Mouse (Mus musculus): ENCODE measurements around the gene Tkt. TPM values are rescaled to one million over a fixed set of nuclear protein-coding genes. Genes with fewer than 3 reads are reported as not detected.
A peak's percentile ranks its signal among the peaks of the same experiment; 100 is the strongest.

The Tkt gene
- total RNA-seq, 2 experiments from 2014 or later, result 186 to 187 TPM

DNA sequence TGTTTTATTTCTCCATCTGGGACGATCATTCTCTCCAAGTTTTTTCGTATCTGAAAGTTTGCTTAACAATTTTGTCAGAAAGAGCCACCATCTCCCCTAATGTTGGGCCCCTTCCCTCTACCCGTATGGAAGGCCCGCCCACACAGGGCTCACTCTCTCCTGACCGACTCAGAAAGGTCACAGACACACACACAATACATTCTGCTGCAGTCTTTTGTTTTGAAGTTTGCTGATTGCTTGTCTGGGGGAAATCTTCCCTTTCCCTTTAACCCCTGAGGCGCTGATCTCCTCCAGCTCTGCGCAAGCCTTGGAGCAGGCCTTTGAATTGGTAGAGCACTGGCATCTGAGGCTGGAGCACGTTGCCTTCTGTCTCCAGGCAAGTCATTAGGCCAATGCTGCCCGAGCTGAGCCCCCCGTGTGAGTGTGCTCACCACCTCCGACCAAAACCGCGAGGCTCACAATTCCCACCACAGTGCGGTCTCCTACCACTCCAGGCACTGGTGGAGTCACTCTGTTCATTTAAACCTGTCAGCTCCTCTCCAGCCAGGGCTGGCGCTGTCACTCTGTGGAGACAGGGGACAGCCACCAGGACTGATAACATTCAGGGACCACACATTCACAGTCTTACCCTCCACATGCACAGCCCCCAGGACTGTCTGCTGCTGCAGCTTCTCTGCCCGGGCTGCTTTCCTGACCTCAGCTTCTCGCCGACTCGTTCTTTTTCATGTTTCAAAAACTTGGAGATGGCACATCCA is 36.5 kb downstream of the Tkt start:
- no peak for DNase-seq (ENCODE audit: low spot score in 2 of 2)

DNA sequence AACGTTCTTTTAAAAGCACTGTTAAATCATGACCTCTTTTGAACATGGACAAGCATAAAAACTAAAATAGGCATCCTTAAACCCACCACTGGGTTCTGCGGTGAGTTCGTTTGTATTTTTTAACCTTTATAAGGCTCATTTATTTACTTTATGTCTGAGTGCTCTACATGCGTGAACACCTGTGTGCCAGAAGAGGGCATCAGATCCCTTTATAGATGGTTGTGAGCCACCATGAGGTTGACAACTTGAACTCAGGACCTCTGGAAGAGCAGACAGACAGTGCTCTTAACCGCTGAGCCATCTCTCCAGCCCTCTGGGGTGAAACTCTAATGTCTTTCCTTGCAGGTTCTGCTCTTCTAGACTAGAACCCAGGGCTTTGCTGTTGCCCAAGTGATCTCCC is 37.2 kb downstream of the Tkt start:
- DNase-seq (ENCODE audit: low spot score in 2 of 2), result no peak

DNA sequence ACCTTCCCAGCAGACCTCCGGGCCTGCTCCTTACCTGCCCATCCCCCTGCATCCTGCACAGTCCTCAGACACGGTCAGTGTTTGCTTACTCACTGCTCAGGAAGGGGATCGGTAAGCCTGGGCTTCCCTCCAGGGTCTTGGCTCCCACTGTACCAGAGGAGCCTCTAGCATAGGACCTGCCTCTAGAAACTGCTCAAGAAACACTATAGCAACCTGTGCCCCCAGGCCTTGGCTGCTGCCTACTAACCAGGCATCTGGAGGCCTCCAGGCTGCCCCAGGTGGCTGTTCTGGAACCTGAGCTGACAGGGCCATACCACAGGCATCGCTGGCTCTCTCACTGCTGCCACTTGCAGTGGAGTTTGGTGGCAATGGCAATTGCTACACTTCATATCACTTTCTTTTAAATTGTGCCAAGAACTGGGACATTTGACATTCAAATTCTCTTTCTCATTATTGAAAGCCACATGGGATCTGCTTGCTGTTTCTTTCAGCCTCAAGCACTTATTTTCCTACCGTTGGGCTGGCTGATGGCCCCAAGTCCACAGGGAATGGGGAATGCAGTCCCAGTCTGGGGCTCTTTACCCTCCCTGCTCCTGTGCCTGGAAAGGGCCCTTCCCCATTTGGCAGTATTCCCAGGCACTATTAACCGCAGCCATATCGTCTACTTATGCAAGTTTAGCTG is 38.8 kb downstream of the Tkt start:
- no peak for DNase-seq (ENCODE audit: low spot score in 2 of 2)

DNA sequence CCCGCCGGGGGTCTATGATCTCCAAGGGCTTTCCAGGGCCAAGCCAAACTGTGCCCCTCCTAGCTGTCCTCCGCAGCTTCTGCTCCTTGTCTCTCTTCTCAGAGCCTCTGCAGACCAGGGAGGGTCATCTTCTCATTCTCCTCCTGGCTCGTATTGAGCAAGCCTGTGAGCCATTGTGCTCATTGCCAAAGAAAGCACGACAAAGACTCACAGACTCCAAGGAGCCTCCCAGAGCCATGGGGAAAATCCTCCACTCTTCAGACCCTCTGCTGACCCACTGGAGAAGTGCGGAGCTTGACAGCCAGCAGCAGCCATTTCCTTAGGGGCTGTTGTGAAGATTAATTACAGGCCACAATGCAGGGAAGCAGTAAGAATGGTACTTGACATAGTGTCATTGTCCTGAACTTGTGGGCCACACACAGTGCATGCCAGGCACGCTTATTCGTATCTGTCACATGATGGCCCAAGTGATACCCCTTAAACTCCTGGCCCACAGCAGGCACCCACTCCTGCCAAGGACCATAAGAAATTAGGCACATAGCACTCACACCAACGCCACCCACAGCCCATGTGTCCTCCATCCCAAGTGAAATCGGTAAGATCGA is 42.0 kb downstream of the Tkt start:
- DNase-seq (ENCODE audit: low spot score in 2 of 2), result peak in 1 of 2 experiments; percentile 34

DNA sequence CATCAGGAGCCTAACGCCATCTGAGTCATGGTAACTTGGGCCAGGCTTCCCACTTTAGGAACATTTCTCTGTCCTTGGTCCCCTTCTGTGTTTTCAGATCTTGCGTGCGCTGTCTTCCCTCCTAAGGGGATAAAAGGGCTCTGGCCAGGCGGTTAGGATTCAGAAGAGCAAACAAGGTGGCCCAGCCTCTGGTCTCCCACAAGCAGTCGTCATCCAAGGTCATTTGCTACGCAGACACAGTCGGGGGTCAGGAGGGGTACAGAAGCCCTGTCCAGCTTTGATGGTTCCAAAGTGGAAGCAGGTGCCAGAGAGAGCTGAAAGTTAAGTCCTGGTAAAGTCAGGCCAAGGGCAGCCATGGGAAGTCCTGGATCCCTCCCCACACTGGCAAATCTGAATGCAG is 42.8 kb downstream of the Tkt start:
- DNase-seq (ENCODE audit: low spot score in 2 of 2), result no peak

DNA sequence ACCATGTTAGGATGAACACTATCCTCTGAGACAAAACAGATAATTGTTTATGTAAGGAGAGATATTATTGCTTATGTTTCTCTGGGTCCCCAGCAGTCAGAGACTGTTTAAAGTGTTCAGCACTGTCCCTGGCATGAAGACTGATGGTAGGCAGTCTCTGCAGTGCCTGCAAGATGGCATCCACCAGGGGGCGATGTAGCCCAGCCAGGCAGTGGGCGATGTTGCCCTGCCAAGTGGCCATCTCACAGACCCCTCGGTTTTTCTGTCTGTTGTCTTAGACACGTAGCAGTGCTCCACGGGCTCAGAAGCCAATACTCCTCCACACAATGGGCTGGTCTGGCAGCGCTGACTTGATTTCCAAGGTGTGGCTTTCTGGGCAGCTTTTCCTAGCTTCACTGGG is 43.3 kb downstream of the Tkt start:
- peak; percentile 35 to 76 for DNase-seq (ENCODE audit: low spot score in 2 of 2)

DNA sequence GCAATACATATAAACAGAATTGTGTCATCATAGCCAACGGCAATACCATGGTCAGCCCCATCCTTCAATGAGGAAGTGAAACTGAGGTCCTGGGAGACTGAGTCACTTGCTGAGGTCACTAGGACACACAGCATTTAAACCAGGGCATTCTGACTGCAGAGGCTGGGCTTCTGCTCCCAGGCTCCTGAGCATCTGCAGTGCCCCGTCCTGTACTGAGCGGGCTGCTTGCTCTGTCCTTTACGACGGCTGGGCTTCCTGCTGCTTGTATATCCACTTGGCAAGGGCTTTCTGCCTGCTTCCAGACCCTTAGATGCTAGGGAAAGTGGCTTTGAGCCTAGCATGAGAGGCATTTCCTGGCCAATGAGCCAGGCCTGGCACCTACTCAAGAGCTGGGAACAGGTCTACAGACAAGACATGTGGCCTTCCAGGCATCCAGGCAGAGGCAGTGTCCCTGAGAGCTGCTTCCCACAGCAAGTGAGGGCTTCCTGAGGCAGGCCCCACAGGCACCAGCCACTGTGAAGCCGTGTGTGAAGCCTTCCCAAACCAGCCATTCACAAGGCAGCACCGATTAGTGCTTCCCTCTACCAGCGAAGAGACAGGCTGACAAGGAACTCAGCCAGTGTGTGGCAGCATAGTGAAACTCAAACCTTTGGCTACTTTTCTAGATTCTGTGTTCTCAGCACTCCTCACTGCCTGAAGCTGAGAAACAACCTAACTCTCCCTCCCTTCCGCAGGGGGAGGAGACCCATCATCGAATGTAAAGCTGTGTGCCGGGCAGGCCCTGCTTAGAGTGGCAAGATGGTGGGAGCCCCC is 45.3 kb downstream of the Tkt start:
- peak in 1 of 2 experiments; percentile 59 for DNase-seq (ENCODE audit: low spot score in 2 of 2)

DNA sequence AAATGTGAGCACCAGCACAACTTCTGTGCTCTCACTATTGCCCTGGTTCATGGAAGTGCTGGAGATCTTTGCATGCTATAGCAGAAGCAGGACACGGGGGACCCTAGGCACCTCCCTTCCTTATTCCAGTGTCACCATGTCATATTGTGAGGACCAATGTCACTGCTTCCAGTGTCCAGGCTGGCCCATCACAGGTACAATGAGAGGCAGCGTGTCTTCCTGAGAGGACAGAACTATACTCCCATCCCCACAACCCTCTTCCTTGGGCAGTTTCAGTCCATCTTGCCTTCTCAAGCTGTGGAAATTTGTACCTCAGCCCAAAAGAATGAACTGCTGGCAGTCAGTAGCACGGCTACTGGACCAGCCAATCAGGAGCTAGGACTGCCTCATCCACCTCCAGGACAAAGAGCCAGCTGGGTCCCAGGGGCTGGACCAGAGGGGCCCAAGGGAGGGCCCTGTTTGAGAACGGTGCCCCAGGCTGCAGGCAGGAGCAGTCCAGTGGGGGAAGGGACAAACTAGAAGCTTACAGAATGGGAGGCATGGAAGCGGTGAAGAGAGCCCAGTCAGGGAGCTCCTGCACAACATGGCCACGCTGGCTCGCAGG is 46.0 kb downstream of the Tkt start:
- DNase-seq (ENCODE audit: low spot score in 2 of 2), result peak in 1 of 2 experiments; percentile 21

DNA sequence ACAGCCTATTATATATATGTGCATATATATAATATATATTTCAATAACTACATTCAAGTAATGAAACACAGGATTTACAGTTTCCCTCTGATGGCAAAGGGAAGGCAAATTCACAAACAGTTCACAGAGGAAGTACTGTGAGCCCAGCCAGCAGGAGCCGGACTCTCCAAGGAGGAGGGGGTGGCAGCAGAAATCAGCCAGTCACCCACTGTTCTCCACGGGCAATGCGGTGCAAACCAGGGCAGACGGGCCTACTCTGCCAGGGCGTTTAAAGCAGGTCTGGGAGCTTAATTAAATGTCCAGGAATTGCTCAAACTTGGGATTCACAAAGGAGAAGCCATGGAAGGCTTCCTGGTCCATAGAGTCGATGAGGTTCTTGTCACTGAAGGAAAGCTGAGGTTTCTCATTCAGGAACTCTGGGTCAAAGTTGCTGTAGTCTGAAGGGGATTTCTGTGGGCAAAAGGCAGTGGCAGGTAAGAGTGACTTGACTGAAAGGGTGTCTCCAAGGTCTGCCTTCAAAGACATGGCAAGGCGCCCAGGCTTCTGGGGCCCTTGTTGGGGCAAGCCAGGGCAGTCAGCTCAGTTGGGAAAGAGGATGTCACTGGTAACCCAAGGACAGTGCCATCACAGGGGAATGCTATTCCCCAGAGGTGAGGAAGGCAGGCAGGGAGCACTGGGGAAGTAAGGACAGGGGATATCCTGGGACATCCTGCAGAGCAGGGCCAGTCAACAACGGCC is 47.6 kb downstream of the Tkt start:
- DNase-seq (ENCODE audit: low spot score in 2 of 2), result no peak

DNA sequence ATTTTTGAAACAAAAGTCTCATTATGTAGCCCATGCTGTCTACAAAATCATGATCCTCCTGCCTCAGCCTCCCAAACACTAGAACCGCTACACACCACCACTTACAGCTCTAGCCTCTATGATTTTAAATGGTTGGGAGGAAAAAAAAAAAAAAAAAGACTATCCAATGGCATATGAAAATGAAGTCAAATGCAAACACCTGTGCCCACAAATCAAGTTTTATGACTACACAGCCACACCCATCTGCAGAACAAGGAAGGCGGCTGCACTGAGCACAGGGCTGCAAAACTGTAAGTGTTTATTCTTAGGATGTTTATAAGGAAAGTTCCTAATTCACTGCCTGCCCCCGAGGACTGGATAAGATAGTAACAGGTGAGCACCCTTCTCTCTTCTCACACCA is 48.2 kb downstream of the Tkt start:
- DNase-seq (ENCODE audit: low spot score in 2 of 2), result no peak

DNA sequence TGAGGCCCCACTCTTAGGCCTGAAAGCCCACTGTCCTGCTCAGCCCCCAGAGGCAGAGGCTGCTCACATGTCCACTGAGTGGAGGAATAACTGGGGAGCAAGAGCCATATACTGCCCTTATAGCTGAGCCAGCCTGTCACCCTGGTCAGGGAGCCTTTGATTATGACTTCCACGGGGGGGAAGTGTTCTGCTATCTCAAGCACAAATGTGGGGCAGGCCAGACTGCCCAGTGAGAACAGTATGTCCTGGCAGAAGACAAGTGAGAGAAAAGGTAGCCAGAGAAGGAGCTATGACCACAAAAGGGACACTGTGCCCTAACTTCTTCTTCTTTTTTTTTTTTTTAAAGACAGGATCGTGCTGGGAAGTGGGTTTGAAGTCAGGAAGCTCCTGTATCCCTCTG is 49.0 kb downstream of the Tkt start:
- DNase-seq (ENCODE audit: low spot score in 2 of 2), result no peak

DNA sequence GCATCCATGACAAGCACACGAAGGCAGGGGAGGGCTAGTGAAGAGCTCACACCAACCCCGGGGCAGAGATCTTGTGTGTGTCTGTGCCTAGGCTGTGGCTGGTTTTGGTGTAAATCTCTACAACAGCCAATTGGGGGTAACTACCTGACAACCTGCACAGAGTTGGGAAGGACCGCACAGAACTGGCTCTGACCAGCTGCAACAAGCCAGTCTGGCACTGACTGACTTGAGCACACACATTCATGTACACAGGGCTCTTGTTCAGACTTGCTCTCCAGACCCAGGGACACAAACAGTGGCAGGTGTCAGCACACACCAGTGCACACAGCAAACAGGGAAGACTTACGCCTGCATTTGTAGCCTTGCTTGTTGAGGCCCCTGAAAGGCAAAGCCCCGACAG is 58.7 kb downstream of the Tkt start:
- DNase-seq (ENCODE audit: low spot score in 2 of 2), result no peak

DNA sequence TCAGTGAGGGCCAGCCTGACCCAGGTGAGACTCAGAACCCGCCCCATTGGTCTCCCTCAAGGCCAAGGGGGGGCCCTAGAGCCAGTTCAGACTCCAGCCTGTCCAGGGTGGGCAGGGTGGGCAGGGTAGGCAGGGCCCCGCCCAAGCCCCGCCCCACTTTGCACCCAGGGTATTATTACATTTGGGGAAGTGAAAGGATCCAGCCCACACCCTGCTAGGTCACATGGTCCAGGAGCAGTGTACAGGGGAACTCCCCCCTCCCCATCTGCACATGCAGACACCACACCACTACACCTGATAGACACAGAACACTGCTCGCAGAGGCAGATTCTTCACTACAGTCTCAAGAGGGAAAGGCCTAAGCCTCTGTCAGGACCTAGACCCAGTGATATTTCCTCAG is 59.5 kb downstream of the Tkt start:
- no peak for DNase-seq (ENCODE audit: low spot score in 2 of 2)

DNA sequence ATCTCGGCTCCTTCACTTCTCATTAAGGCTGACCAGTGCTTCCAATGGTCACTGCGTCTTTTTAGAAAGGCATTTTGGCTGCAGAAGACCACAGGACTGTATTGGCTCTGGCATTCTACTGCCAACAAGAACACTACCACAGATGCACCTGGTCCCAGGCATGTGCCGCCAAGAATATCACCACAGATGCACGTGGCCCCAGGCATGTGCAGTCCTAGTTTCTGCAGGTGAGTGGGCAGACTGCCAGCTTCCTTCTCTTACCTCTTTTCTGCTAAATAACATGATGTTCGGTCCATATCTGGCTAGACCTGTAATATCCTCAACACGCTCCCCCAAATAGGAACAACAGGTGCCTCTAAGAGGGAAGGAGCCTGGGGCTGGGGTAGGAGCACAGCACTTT is 60.0 kb downstream of the Tkt start:
- DNase-seq (ENCODE audit: low spot score in 2 of 2), result no peak

DNA sequence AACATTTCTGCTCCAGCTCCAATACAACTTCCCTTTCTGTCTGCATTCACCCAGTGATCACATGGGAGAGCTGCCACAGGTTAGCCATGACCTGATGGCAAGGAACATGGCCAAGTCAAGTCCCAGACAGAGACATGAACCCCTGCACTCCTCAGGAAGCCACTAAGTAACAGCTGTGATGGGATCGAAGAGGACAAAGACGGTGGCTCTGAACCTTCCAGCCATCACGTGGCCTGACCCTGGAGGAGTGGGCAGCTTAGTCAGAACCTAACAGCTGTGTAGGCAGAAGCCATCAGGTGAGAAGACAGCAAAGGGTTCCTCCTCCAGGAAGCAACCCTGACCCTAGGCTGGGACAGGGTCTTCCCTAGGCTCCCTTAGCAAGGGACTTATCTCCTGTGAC is 61.3 kb downstream of the Tkt start:
- no peak for DNase-seq (ENCODE audit: low spot score in 2 of 2)

DNA sequence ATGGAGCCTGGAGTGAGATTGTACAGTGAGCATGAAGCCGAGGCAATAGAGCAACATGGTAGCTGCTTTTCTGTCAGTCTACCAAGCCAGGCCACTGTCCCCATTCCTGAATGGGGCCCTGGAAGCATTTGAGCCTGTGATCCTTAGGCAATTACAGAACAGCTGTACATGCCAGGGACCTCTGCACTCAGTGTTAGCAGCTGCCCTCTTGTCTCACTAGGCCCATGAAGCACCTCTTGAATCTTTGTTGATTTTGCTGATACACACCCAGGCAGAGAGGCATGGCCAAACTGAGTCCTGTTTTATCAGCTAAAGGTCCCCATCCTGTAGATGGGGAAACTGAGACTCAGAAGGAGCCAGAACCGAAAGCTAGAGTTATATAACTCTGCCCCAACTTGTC is 62.1 kb downstream of the Tkt start:
- no peak for DNase-seq (ENCODE audit: low spot score in 2 of 2)

DNA sequence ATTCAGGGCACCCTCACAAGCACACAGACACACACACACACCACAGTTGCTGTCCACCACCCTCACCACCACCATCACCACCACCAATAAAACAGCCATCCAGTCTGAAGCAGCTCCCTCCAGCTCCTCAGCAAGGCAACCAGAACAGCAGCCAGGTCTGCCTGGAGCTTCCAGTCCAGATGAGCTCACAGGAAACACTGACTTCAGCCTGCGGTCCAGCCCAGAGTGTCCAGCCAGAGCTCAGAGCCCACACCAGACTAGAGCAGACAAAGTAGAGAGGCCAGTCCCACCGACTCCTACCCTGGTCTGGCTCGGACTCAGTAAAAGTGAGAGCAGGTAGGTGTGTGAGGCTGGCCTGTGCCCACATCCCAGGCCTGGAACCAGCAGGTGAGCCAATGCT is 62.8 kb downstream of the Tkt start:
- DNase-seq (ENCODE audit: low spot score in 2 of 2), result no peak

DNA sequence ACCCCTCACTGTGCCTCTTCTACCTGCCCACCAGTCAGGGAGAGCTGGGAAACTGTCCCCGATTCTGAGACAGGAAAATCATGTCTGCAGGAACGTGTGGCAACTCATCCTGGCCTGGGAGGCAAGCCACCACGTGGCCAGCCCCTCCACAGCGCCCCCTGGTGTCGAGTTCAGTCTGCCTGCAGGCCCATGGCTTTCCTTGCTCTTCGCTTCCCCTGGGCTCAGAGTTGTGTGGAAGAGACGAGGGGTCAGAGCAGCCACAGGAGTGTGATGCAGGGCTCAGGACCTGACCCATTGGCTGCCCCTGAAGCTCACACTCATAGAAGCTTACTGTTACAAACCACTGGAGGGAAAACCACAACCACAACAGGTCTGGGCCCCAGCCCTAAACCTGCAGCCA is 64.4 kb downstream of the Tkt start:
- peak in 1 of 2 experiments; percentile 67 for DNase-seq (ENCODE audit: low spot score in 2 of 2)

DNA sequence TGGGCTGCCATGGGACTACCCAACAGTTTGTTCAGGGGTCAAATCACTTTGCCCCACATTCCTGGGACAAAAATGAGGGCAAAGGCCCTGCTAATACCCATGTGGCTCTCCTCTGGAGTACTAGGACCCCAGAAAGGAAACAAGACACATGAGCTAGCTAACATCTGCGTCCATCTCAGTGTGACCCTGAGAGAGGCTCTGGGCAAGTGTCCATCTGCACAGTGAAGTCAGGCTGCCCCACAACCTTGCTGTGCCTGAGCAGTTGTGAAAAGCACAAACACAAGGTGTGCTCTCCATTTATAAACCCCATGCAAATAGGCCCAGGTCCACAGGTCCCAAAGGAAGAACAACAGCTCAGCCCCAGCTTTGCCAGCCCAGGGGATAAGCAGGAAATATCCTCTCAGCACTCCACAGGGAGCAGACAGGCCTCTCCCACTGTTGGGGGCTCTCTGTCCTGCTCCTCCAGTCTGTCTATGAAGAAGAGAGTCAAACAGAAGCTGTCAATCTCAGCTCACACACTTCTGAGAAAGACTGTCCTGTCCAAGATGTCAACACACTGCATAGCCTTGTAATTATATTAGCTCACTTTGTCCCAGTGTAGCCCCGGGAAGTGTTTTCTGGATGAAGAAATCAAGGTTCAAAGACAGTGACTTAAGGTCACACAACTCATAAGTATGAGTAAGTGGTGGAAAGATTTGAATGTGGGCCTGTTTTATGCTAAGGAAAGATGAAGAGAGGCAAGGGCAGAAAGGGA is 65.0 kb downstream of the Tkt start:
- no peak for DNase-seq (ENCODE audit: low spot score in 2 of 2)

DNA sequence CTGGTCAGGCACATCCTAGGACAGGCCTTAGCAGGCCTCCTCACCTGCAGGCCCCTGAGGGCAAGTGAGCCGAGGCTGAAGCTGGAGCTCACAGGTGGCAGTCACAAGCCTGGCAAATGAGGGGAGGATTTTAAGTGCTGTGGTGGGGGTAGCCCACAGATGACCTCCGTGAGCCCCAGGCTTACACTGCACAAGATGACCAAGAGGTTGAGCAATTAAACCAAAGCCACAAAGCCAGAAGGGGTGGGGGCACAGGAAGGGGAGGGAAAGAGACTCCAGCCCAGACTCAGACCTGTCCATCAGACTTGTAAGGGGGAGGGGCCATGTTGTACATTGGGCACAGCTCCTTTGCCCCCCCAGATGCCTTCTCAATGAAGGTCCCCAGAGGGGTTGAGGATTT is 68.6 kb downstream of the Tkt start:
- DNase-seq (ENCODE audit: low spot score in 2 of 2), result no peak
